Mouse (Mus musculus): ENCODE measurements around the gene Igf1r.

- TF ChIP-seq ZC3H11A (IDR thresholded peaks at IDR 0.05; ENCODE audit: borderline replicate concordance, low read depth, low read length) (no peak), HCFC1 (IDR thresholded peaks at IDR 0.05; ENCODE audit: borderline replicate concordance, insufficient read depth, low read length) (no peak), CHD2 (IDR thresholded peaks at IDR 0.05; ENCODE audit: low read depth, low read length) (no peak)
These were observed 281.1 kb downstream of the Igf1r start for GRCm38 (mm10) chr7:68233619-68234223.
